Mouse (Mus musculus) kidney, adult 2 months (tissue): ENCODE measurements around the gene Tmem53.

ENCODE experiments used
- CTCF ChIP-seq: fragments of 200-500 bp; conservative IDR thresholded peaks from 2 replicates; pipeline ENCODE4 v1.5.1; 2011; ENCODE audit warnings: low read depth, mild to moderate bottlenecking, control low read depth, low read length, moderate library complexity, mixed read lengths; ENCODE audit not compliant: insufficient read depth, insufficient read length
- POLR2A ChIP-seq: fragments of 200-500 bp; IDR thresholded peaks from one replicate; pipeline ENCODE4 v1.6.1; 2011; ENCODE audit warnings: low read depth, low read length, control low read depth

GRCm38 (mm10) chr4:117252755-117253154, 1.0 kb downstream of the Tmem53 start:
- TF ChIP-seq POLR2A (no peak), CTCF (no peak)
